Mouse (Mus musculus) liver, embryonic 11.5 days (tissue): ENCODE data around the gene Tor4a. TPM values are rescaled to one million over a fixed set of nuclear protein-coding genes. Genes with fewer than 3 reads are reported as not detected.

Experiments used
- ATAC-seq: fragments of 200-750 bp; cut with Nextera tagmentation; replicated peaks from 2 replicates; pipeline ENCODE4 v1.8.0; 2017; ENCODE audit warnings: moderate number of reproducible peaks, mild to moderate bottlenecking, moderate TSS enrichment, moderate library complexity; ENCODE audit not compliant: low FRiP score
- DNase-seq: peaks from one replicate; pipeline ENCODE4 v3.0.0-alpha.2; 2017; ENCODE audit warnings: low spot score
- H3K27ac ChIP-seq: fragments of 300-500 bp; sonication (generic); 2 replicates; pipeline ENCODE4 v1.5.1; 2014; ENCODE audit warnings: mild to moderate bottlenecking, low read depth, low read length, control low read depth
- H3K27me3 ChIP-seq: fragments of 300-500 bp; sonication (generic); replicated peaks from 2 replicates; pipeline ENCODE4 v1.6.1; 2014; ENCODE audit warnings: low read length, mixed read lengths; ENCODE audit not compliant: control insufficient read depth, insufficient read depth
- H3K36me3 ChIP-seq: fragments of 300-500 bp; sonication (generic); 2 replicates; pipeline ENCODE4 v1.6.1; 2014; ENCODE audit warnings: mild to moderate bottlenecking, low read length, moderate library complexity, mixed read lengths; ENCODE audit not compliant: control insufficient read depth, insufficient read depth
- H3K4me1 ChIP-seq: fragments of 300-500 bp; sonication (generic); replicated peaks from 2 replicates; pipeline ENCODE4 v1.6.1; 2014; ENCODE audit warnings: low read length, mixed read lengths; ENCODE audit not compliant: control insufficient read depth, insufficient read depth
- H3K4me2 ChIP-seq: fragments of 300-500 bp; sonication (generic); 2 replicates; pipeline ENCODE4 v1.6.1; 2014; ENCODE audit warnings: mild to moderate bottlenecking, control low read depth, moderate library complexity
- H3K4me3 ChIP-seq: fragments of 300-500 bp; sonication (generic); 2 replicates; pipeline ENCODE4 v1.5.1; 2014; ENCODE audit warnings: low read depth, low read length, control low read depth
- H3K9ac ChIP-seq: fragments of 300-500 bp; sonication (generic); 2 replicates; pipeline ENCODE4 v1.6.1; 2014; ENCODE audit warnings: low read depth, low read length, control low read depth
- H3K9me3 ChIP-seq: fragments of 300-500 bp; sonication (generic); 2 replicates; pipeline ENCODE4 v1.6.1; 2016; ENCODE audit warnings: low read length, inconsistent platforms, mixed read lengths; ENCODE audit not compliant: control insufficient read depth
- WGBS: fragments of 180-500 bp; shearing (Covaris S2); extraction: QIAGEN DNeasy Blood & Tissue Kit; methylation state at CpG from one replicate; pipeline ENCODE4 v1.1.7; 2014; 5-methylcytosine and 5-hydroxymethylcytosine counted together
- polyA plus RNA-seq: library from polyadenylated mRNA; unstranded; fragments of >200 nt; fragmentation: Nextera tagmentation; extraction: Ambion mirVana; gene quantifications from 2 replicates; pipeline ENCODE4 v1.2.1, GENCODE M21; 2014

The Tor4a gene
- polyA plus RNA-seq, 1 experiment from 2014 or later = 12.1 TPM

GRCm38 (mm10) chr2:25238106-25238505 is 41.4 kb upstream of the Tor4a start:
- H3K4me3 ChIP-seq = no peak overlapping the region
- ATAC-seq = no peak
- H3K9me3 ChIP-seq = no peaks in the 10 kb centered on the region
- H3K9ac ChIP-seq = no peak overlapping the region
- H3K4me1 ChIP-seq = peaks cover 39% of the 10 kb centered on the region
- no peaks in the 10 kb centered on the region for H3K36me3 ChIP-seq
- no peak overlapping the region for H3K27ac ChIP-seq
- DNase-seq = no peak
- no peak overlapping the region for H3K4me2 ChIP-seq
- peaks cover 18% of the 10 kb centered on the region for H3K27me3 ChIP-seq

- DNase-seq (no peak), ATAC-seq (no peak)
- H3K9me3 ChIP-seq = no peaks in the 10 kb centered on the region
- no peak overlapping the region for H3K4me2 ChIP-seq
- H3K36me3 ChIP-seq = no peaks in the 10 kb centered on the region
- H3K4me1 ChIP-seq = peaks cover 40% of the 10 kb centered on the region
- H3K9ac ChIP-seq = no peak overlapping the region
- H3K27me3 ChIP-seq = peaks cover 13% of the 10 kb centered on the region; the same call in 1 of the 2 replicates
- WGBS = 66% methylated on average over 4 of the region's 4 CpGs
- no peak overlapping the region for H3K4me3 ChIP-seq
- H3K27ac ChIP-seq = no peak overlapping the region
Observed at GRCm38 (mm10) chr2:25237522-25237921, 40.8 kb upstream of the Tor4a start.

GRCm38 (mm10) chr2:25236614-25237013 is 39.9 kb upstream of the Tor4a start, which contains the start of gene Rnf224:
Gene Rnf224, minus strand, starts transcription at chr2:25236787.
- no peak within 1 kb of the TSS for H3K27ac ChIP-seq
- no peak within 1 kb of the TSS for H3K9ac ChIP-seq
- 0 out of 2 replicates have a peak within 1 kb of the TSS, but pooled peaks have one; percentile 8 for H3K4me3 ChIP-seq
- no peaks in the 10 kb centered on the region for H3K36me3 ChIP-seq
- H3K9me3 ChIP-seq = no peaks in the 10 kb centered on the region
- WGBS = 21% methylated on average over 8 of the region's 8 CpGs
- peak within 1 kb of the TSS; percentile 44 for H3K4me2 ChIP-seq
- ATAC-seq (no peak), DNase-seq (no peak)
- peaks cover 4% of the 10 kb centered on the region; the same call in 1 of the 2 replicates for H3K27me3 ChIP-seq
- peaks cover 35% of the 10 kb centered on the region for H3K4me1 ChIP-seq

GRCm38 (mm10) chr2:25234551-25235220 is 38.0 kb upstream of the Tor4a start:
- H3K9me3 ChIP-seq = no peaks in the 10 kb centered on the region
- no peak for ATAC-seq
- WGBS = 56% methylated on average over 5 of the region's 5 CpGs

GRCm38 (mm10) chr2:25234050-25234449 is 37.4 kb upstream of the Tor4a start, which contains the start of gene Slc34a3:
Gene Slc34a3, minus strand, starts transcription at chr2:25234364.
- no peak within 1 kb of the TSS for H3K4me3 ChIP-seq
- no peak for ATAC-seq
- no peaks in the 10 kb centered on the region for H3K36me3 ChIP-seq
- no peak within 1 kb of the TSS for H3K9ac ChIP-seq
- H3K4me1 ChIP-seq = peaks cover 24% of the 10 kb centered on the region
- DNase-seq = no peak
- 71% methylated on average over 3 of the region's 3 CpGs for WGBS
- no peak within 1 kb of the TSS for H3K27ac ChIP-seq
- no peaks in the 10 kb centered on the region for H3K9me3 ChIP-seq
- no peak within 1 kb of the TSS for H3K4me2 ChIP-seq
- H3K27me3 ChIP-seq = no peaks in the 10 kb centered on the region; the same call in 1 of the 2 replicates

More at GRCm38 (mm10) chr2:25234551-25235220, 38.0 kb upstream of the Tor4a start:
- H3K27ac ChIP-seq = no peak overlapping the region
- H3K36me3 ChIP-seq = no peaks in the 10 kb centered on the region
- H3K27me3 ChIP-seq = no peaks in the 10 kb centered on the region; the same call in 1 of the 2 replicates
- H3K4me3 ChIP-seq = no peak overlapping the region
- DNase-seq = no peak
- no peak overlapping the region for H3K4me2 ChIP-seq
- peaks cover 24% of the 10 kb centered on the region for H3K4me1 ChIP-seq
- no peak overlapping the region for H3K9ac ChIP-seq

- ATAC-seq (no peak), DNase-seq (no peak)
Observed at GRCm38 (mm10) chr2:25233421-25233820, 36.7 kb upstream of the Tor4a start.

GRCm38 (mm10) chr2:25231038-25231437 is 34.4 kb upstream of the Tor4a start:
- no peak overlapping the region for H3K4me2 ChIP-seq
- no peak overlapping the region for H3K27ac ChIP-seq
- 67% methylated on average over 12 of the region's 12 CpGs for WGBS
- H3K9ac ChIP-seq = no peak overlapping the region
- H3K27me3 ChIP-seq = no peaks in the 10 kb centered on the region; the same call in 1 of the 2 replicates
- H3K9me3 ChIP-seq = no peaks in the 10 kb centered on the region
- no peak overlapping the region for H3K4me3 ChIP-seq
- peaks cover 16% of the 10 kb centered on the region for H3K4me1 ChIP-seq
- H3K36me3 ChIP-seq = no peaks in the 10 kb centered on the region
- ATAC-seq = no peak
- DNase-seq = no peak

More at GRCm38 (mm10) chr2:25233421-25233820, 36.7 kb upstream of the Tor4a start:
- 31% methylated on average over 4 of the region's 4 CpGs for WGBS
- H3K27ac ChIP-seq = no peak overlapping the region
- no peak overlapping the region for H3K4me2 ChIP-seq
- H3K4me3 ChIP-seq = no peak overlapping the region
- no peaks in the 10 kb centered on the region for H3K36me3 ChIP-seq
- no peaks in the 10 kb centered on the region for H3K9me3 ChIP-seq
- H3K9ac ChIP-seq = no peak overlapping the region
- no peaks in the 10 kb centered on the region; the same call in 1 of the 2 replicates for H3K27me3 ChIP-seq
- peaks cover 24% of the 10 kb centered on the region for H3K4me1 ChIP-seq

GRCm38 (mm10) chr2:25230581-25230980 is 33.9 kb upstream of the Tor4a start:
- no peak overlapping the region for H3K27ac ChIP-seq
- DNase-seq (no peak), ATAC-seq (no peak)
- no peak overlapping the region for H3K9ac ChIP-seq
- WGBS = 83% methylated on average over 7 of the region's 7 CpGs
- no peaks in the 10 kb centered on the region for H3K36me3 ChIP-seq
- H3K4me2 ChIP-seq = no peak overlapping the region
- no peaks in the 10 kb centered on the region for H3K9me3 ChIP-seq
- no peaks in the 10 kb centered on the region; the same call in 1 of the 2 replicates for H3K27me3 ChIP-seq
- H3K4me3 ChIP-seq = no peak overlapping the region
- peaks cover 19% of the 10 kb centered on the region for H3K4me1 ChIP-seq

GRCm38 (mm10) chr2:25229582-25229981 is 32.9 kb upstream of the Tor4a start:
- DNase-seq (no peak), ATAC-seq (no peak)
- H3K9me3 ChIP-seq = no peaks in the 10 kb centered on the region
- H3K27ac ChIP-seq = no peak overlapping the region
- 79% methylated on average over 5 of the region's 5 CpGs for WGBS
- H3K4me2 ChIP-seq = no peak overlapping the region
- H3K27me3 ChIP-seq = no peaks in the 10 kb centered on the region; the same call in 1 of the 2 replicates
- H3K4me1 ChIP-seq = peaks cover 21% of the 10 kb centered on the region
- no peaks in the 10 kb centered on the region for H3K36me3 ChIP-seq
- no peak overlapping the region for H3K9ac ChIP-seq
- H3K4me3 ChIP-seq = no peak overlapping the region
